Mouse (Mus musculus): ENCODE results near the gene Hhipl1. TPM values are rescaled to one million over a fixed set of nuclear protein-coding genes. Genes with fewer than 3 reads are reported as not detected.

The Hhipl1 gene
- polyA plus RNA-seq, 1 experiment: 1.6 TPM

DNA sequence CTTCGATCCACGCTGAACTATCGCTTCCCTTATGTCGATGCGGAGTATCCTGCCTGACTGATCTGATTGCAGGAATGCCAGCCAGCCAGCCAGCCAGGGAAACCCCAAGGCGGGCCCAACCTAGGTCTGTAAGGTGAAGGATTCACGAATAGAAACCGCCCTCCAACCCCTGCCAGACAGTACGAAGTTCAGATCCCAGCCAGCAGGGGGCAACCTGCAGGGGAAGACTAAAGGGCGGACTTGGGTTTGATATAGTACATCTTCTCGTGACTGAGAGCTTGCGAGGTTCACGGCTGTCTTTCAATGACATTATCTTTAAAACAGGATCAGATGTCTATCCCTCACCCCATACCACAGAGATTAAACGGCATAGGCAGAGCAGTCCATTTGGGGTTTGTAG is 1.5 kb downstream of the Hhipl1 start:
- TF ChIP-seq USF1 (IDR thresholded peaks at IDR 0.05; ENCODE audit: low read depth): no peak
- TF ChIP-seq CTCF (IDR thresholded peaks at IDR 0.05; ENCODE audit: control insufficient read depth, insufficient read depth, insufficient read length): peak; percentile 30
- H3K79me3 ChIP-seq (ENCODE audit: low read depth): no peaks in the 10 kb centered on the region
- H3K79me2 ChIP-seq (ENCODE audit: control insufficient read depth, insufficient read depth): no peaks in the 10 kb centered on the region
- H3K36me3 ChIP-seq (ENCODE audit: control insufficient read depth, insufficient read depth): no peaks in the 10 kb centered on the region
- H3K27me3 ChIP-seq (ENCODE audit: control insufficient read depth, insufficient read depth, insufficient read length): no peaks in the 10 kb centered on the region
- H3ac ChIP-seq (ENCODE audit: control insufficient read depth, insufficient read length, low read depth): no peak overlapping the region
- H3K4me3 ChIP-seq (ENCODE audit: insufficient read depth, poor library complexity, severe bottlenecking): no peak overlapping the region

DNA sequence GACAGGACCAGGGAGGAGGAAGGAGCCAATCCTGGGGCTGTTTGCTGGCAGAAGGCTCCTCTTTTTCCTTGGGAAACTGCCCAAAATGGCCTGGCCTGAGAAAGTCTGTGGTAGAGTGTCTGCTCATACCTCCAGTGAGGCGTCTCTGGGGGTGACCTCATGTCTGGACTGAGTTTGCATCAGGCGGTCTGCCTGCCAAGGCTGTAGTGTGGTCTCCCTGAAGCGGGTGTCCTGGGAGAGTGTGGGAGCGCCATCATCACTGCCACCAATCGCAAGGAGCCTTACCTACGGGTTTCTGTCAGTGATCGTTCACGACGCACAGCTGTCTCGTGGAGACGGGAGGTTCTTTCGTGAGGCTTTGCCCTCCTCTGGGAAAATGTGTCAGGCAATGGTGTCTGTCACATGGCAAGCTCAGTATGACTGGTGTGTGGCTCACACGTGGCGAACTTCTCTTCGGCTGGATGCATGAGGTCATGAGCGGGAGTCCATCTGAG is 2.3 kb downstream of the Hhipl1 start:
- H3K79me3 ChIP-seq (ENCODE audit: low read depth): no peaks in the 10 kb centered on the region
- peak overlapping the region; percentile 13 for H3ac ChIP-seq (ENCODE audit: control insufficient read depth, insufficient read length, low read depth)
- no peaks in the 10 kb centered on the region for H3K27me3 ChIP-seq (ENCODE audit: control insufficient read depth, insufficient read depth, insufficient read length)
- no peaks in the 10 kb centered on the region for H3K79me2 ChIP-seq (ENCODE audit: control insufficient read depth, insufficient read depth)
- H3K4me3 ChIP-seq (ENCODE audit: insufficient read depth, poor library complexity, severe bottlenecking): no peak overlapping the region
- H3K36me3 ChIP-seq (ENCODE audit: control insufficient read depth, insufficient read depth): no peaks in the 10 kb centered on the region
- no peak for TF ChIP-seq FOSL1 (IDR thresholded peaks at IDR 0.05; ENCODE audit: insufficient read depth, low read length, poor library complexity, severe bottlenecking)
- peak; percentile 61 for TF ChIP-seq MYOD1 (IDR thresholded peaks at IDR 0.05; ENCODE audit: control insufficient read depth, insufficient read length, low read depth)
- peak; percentile 76 for TF ChIP-seq MAX (IDR thresholded peaks at IDR 0.05)
- TF ChIP-seq CTCF (IDR thresholded peaks at IDR 0.05; ENCODE audit: control insufficient read depth, insufficient read depth, insufficient read length): no peak
- peak; percentile 73 for TF ChIP-seq USF1 (IDR thresholded peaks at IDR 0.05; ENCODE audit: low read depth)
- TF ChIP-seq CEBPB (IDR thresholded peaks at IDR 0.05; ENCODE audit: low read depth): peak; percentile 30
- TF ChIP-seq MYOG (IDR thresholded peaks at IDR 0.05; ENCODE audit: control insufficient read depth, extremely low read depth, insufficient read length): no peak

DNA sequence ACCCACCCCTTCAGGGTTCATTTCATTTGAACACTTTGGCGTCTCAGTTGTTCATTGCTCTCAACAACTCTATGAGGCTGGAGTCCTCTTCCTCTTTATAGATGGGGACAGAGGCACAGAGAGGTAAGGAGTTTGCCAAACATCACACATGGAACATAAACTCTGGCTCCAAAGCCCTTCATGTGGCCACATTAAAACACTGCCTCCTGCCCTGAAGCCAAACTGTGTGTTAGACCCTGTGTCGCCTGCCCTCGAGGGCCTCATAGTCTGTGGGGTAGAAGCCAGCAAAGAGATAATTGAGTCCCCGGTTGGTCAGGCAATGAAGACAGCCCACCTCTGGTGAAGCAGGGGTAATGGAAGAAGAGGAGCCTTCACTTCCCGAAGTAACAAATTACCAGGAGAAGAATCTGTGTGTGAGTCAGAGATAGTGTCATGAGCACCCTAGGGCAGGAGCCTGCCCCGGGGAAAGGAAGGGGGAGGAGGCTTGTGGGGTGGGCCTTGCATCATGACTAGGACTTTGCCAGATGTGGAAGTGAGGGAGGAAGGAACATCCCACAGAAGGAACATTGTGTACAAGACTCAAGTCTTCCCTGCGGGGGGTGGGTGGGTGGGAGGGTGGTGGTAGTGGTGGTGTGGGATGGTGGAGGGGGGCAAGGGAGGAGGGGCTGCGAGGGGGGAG is 3.2 kb downstream of the Hhipl1 start:
- H3K27me3 ChIP-seq (ENCODE audit: control insufficient read depth, insufficient read depth, insufficient read length): no peaks in the 10 kb centered on the region
- TF ChIP-seq MYOD1 (IDR thresholded peaks at IDR 0.05; ENCODE audit: control insufficient read depth, insufficient read length, low read depth) (no peak), CEBPB (IDR thresholded peaks at IDR 0.05; ENCODE audit: low read depth) (peak; percentile 73)
- no peaks in the 10 kb centered on the region for H3K36me3 ChIP-seq (ENCODE audit: control insufficient read depth, insufficient read depth)
- H3K79me2 ChIP-seq (ENCODE audit: control insufficient read depth, insufficient read depth): no peaks in the 10 kb centered on the region
- no peak overlapping the region for H3K4me3 ChIP-seq (ENCODE audit: insufficient read depth, poor library complexity, severe bottlenecking)
- no peak overlapping the region for H3ac ChIP-seq (ENCODE audit: control insufficient read depth, insufficient read length, low read depth)
- no peaks in the 10 kb centered on the region for H3K79me3 ChIP-seq (ENCODE audit: low read depth)

DNA sequence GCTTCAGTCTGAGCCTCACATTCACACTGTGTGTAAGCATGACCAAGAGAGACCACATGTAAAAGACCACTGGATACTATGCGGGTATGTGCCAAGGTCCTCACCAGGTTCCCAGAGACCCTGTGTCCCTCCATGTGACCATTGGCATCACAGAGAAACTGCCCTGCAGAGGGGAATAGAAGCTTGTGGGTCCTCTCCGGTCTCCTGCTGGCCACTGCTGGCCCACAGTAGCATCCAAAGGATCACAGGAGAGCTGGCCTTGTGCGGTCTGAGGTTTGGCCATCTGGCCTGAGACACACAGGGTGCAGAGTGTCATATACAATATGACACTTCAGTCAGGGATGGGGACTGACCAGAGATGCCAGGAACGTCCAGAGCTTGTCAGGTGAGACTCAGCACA is 4.0 kb downstream of the Hhipl1 start:
- no peaks in the 10 kb centered on the region for H3K79me2 ChIP-seq (ENCODE audit: control insufficient read depth, insufficient read depth)
- no peaks in the 10 kb centered on the region for H3K79me3 ChIP-seq (ENCODE audit: low read depth)
- no peak overlapping the region for H3ac ChIP-seq (ENCODE audit: control insufficient read depth, insufficient read length, low read depth)
- TF ChIP-seq CTCF (IDR thresholded peaks at IDR 0.05; ENCODE audit: control insufficient read depth, insufficient read depth, insufficient read length): no peak
- no peak for TF ChIP-seq USF1 (IDR thresholded peaks at IDR 0.05; ENCODE audit: low read depth)
- TF ChIP-seq MYOG (IDR thresholded peaks at IDR 0.05; ENCODE audit: control insufficient read depth, extremely low read depth, insufficient read length): no peak
- no peak for TF ChIP-seq MAX (IDR thresholded peaks at IDR 0.05)
- TF ChIP-seq FOSL1 (IDR thresholded peaks at IDR 0.05; ENCODE audit: insufficient read depth, low read length, poor library complexity, severe bottlenecking): no peak
- TF ChIP-seq MYOD1 (IDR thresholded peaks at IDR 0.05; ENCODE audit: control insufficient read depth, insufficient read length, low read depth): no peak
- no peak for TF ChIP-seq CEBPB (IDR thresholded peaks at IDR 0.05; ENCODE audit: low read depth)
- H3K36me3 ChIP-seq (ENCODE audit: control insufficient read depth, insufficient read depth): no peaks in the 10 kb centered on the region
- H3K4me3 ChIP-seq (ENCODE audit: insufficient read depth, poor library complexity, severe bottlenecking): no peak overlapping the region
- no peaks in the 10 kb centered on the region for H3K27me3 ChIP-seq (ENCODE audit: control insufficient read depth, insufficient read depth, insufficient read length)

DNA sequence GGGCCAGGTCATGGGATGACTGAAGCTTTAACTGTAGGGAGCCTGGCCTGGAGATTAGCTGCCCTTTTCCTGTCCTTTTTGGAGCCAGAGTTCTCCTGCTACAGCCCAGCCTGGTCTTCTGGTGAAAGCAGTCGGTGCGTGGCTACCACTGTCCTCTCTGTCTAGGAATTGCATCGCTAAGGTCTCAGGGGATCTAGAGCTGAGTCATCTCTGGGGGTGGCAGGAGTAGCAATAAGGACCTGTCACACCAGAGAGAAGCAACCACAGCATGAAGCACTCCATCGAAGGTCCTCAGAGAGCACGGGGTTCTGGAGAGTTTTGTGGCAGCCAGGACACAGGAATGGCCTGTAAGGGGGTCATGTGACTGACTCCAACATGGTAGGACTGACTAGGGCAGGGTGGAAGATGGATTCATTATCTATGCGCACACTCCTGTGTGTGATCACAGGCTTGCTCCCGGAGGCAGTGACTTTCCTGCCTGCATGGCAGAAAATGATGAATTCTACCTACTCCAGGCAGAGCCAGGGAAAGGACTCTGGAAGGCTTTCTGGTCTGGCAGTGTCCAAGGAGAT is 4.5 kb downstream of the Hhipl1 start:
- no peaks in the 10 kb centered on the region for H3K27me3 ChIP-seq (ENCODE audit: control insufficient read depth, insufficient read depth, insufficient read length)
- H3K79me2 ChIP-seq (ENCODE audit: control insufficient read depth, insufficient read depth): no peaks in the 10 kb centered on the region
- TF ChIP-seq FOSL1 (IDR thresholded peaks at IDR 0.05; ENCODE audit: insufficient read depth, low read length, poor library complexity, severe bottlenecking) (no peak), USF1 (IDR thresholded peaks at IDR 0.05; ENCODE audit: low read depth) (peak; percentile 84)
- no peaks in the 10 kb centered on the region for H3K79me3 ChIP-seq (ENCODE audit: low read depth)
- H3K36me3 ChIP-seq (ENCODE audit: control insufficient read depth, insufficient read depth): no peaks in the 10 kb centered on the region
- H3ac ChIP-seq (ENCODE audit: control insufficient read depth, insufficient read length, low read depth): no peak overlapping the region
- no peak overlapping the region for H3K4me3 ChIP-seq (ENCODE audit: insufficient read depth, poor library complexity, severe bottlenecking)

DNA sequence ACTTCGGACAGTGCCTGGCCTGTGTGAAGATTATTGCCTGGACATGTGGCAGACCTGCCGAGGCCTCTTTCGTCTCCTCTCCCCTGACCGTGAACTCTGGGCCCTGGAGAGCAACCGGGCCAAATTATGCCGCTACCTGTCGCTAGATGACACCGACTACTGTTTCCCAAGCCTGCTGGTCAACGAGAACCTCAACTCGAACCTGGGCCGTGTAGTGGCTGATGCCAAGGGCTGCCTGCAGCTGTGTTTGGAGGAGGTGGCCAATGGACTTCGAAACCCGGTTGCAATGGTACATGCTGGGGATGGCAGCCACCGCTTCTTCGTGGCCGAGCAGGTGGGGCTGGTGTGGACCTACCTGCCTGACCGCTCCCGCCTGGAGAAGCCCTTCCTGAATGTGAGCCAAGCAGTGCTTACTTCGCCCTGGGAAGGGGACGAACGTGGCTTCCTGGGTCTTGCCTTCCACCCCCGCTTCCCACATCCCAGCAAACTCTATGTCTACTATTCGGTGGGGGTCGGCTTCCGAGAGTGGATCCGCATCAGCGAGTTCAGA is 5.7 kb downstream of the Hhipl1 start:
- no peaks in the 10 kb centered on the region for H3K79me2 ChIP-seq (ENCODE audit: control insufficient read depth, insufficient read depth)
- TF ChIP-seq USF1 (IDR thresholded peaks at IDR 0.05; ENCODE audit: low read depth) (no peak), MYOD1 (IDR thresholded peaks at IDR 0.05; ENCODE audit: control insufficient read depth, insufficient read length, low read depth) (no peak), MAX (IDR thresholded peaks at IDR 0.05) (no peak), FOSL1 (IDR thresholded peaks at IDR 0.05; ENCODE audit: insufficient read depth, low read length, poor library complexity, severe bottlenecking) (no peak), MYOG (IDR thresholded peaks at IDR 0.05; ENCODE audit: control insufficient read depth, extremely low read depth, insufficient read length) (no peak), CTCF (IDR thresholded peaks at IDR 0.05; ENCODE audit: control insufficient read depth, insufficient read depth, insufficient read length) (no peak), CEBPB (IDR thresholded peaks at IDR 0.05; ENCODE audit: low read depth) (no peak)
- no peak overlapping the region for H3K4me3 ChIP-seq (ENCODE audit: insufficient read depth, poor library complexity, severe bottlenecking)
- H3K79me3 ChIP-seq (ENCODE audit: low read depth): no peaks in the 10 kb centered on the region
- no peak overlapping the region for H3ac ChIP-seq (ENCODE audit: control insufficient read depth, insufficient read length, low read depth)
- H3K36me3 ChIP-seq (ENCODE audit: control insufficient read depth, insufficient read depth): no peaks in the 10 kb centered on the region
- H3K27me3 ChIP-seq (ENCODE audit: control insufficient read depth, insufficient read depth, insufficient read length): no peaks in the 10 kb centered on the region
